Mouse (Mus musculus) limb, embryonic 13.5 days (tissue): ENCODE measurements around the gene C1qtnf5. TPM values are rescaled to one million over a fixed set of nuclear protein-coding genes. Genes with fewer than 3 reads are reported as not detected.
A peak's percentile ranks its signal among the peaks of the same experiment; 100 is the strongest.

Experiments used
- ATAC-seq: fragments of 200-750 bp; cut with Nextera tagmentation; 2 replicates; pipeline ENCODE4 v1.8.0; 2017; ENCODE audit warnings: low read depth, moderate number of reproducible peaks, moderate TSS enrichment; ENCODE audit not compliant: low FRiP score
- H3K27ac ChIP-seq: fragments of 300-500 bp; sonication (generic); 2 replicates; pipeline ENCODE4 v1.5.1; 2015; ENCODE audit warnings: inconsistent platforms, mild to moderate bottlenecking, moderate library complexity
- H3K27me3 ChIP-seq: fragments of 300-500 bp; sonication (generic); 2 replicates; pipeline ENCODE4 v1.6.1; 2015; ENCODE audit warnings: mild to moderate bottlenecking, inconsistent platforms
- H3K36me3 ChIP-seq: fragments of 300-500 bp; sonication (generic); 2 replicates; pipeline ENCODE4 v1.6.1; 2015; ENCODE audit warnings: inconsistent platforms, mild to moderate bottlenecking, moderate library complexity
- H3K4me1 ChIP-seq: fragments of 300-500 bp; sonication (generic); 2 replicates; pipeline ENCODE4 v1.6.1; 2015; ENCODE audit warnings: inconsistent platforms
- H3K4me2 ChIP-seq: fragments of 300-500 bp; sonication (generic); replicated peaks from 2 replicates; pipeline ENCODE4 v1.6.1; 2015; ENCODE audit warnings: inconsistent platforms, mild to moderate bottlenecking, moderate library complexity
- H3K4me3 ChIP-seq: fragments of 300-500 bp; sonication (generic); 2 replicates; pipeline ENCODE4 v1.5.1; 2015; ENCODE audit warnings: moderate library complexity, mild to moderate bottlenecking, inconsistent platforms
- H3K9ac ChIP-seq: fragments of 300-500 bp; sonication (generic); 2 replicates; pipeline ENCODE4 v1.6.1; 2015; ENCODE audit warnings: mild to moderate bottlenecking, inconsistent platforms
- H3K9me3 ChIP-seq: fragments of 300-500 bp; sonication (generic); 2 replicates; pipeline ENCODE4 v1.6.1; 2016; ENCODE audit warnings: inconsistent platforms
- WGBS: fragments of 180-500 bp; shearing (Covaris S2); methylation state at CpG from one replicate; pipeline ENCODE4 v1.1.7; 2015; 5-methylcytosine and 5-hydroxymethylcytosine counted together
- polyA plus RNA-seq: library from polyadenylated mRNA; unstranded; fragments of >200 nt; fragmentation: Nextera tagmentation; extraction: Ambion mirVana; gene quantifications from 2 replicates; pipeline ENCODE4 v1.2.1, GENCODE M21; 2015

The C1qtnf5 gene
- polyA plus RNA-seq, 1 experiment from 2014 or later, result 3.4 TPM

- Histone ChIP-seq H3K9me3 (no peaks in the 10 kb centered on the region), H3K27me3 (no peaks in the 10 kb centered on the region), H3K36me3 (peaks cover 14% of the 10 kb centered on the region), H3K27ac (peak within 1 kb of the TSS; percentile 70; the same call in 1 of the 2 replicates), H3K4me3 (peak within 1 kb of the TSS; percentile 77), H3K4me1 (peaks cover 33% of the 10 kb centered on the region), H3K9ac (peak within 1 kb of the TSS; percentile 84), H3K4me2 (peak within 1 kb of the TSS; percentile 70)
- WGBS, result 1% methylated on average over 44 of the region's 51 CpGs
- peak; percentile 96 for ATAC-seq
Measured at GRCm38 (mm10) chr9:44113105-44113789, 6.2 kb downstream of the C1qtnf5 start, which contains the start of the genes Gm49380 and Rnf26. Gm49380 (minus strand) TSS chr9:44113500. Rnf26 (minus strand) TSS chr9:44113517.

- H3K27me3 ChIP-seq, result no peaks in the 10 kb centered on the region
- no peak for ATAC-seq
- peaks cover 8% of the 10 kb centered on the region for H3K36me3 ChIP-seq
- H3K27ac ChIP-seq, result no peak overlapping the region
- H3K9me3 ChIP-seq, result no peaks in the 10 kb centered on the region
- H3K4me1 ChIP-seq, result peaks cover 21% of the 10 kb centered on the region
- H3K4me3 ChIP-seq, result no peak overlapping the region
- H3K9ac ChIP-seq, result no peak overlapping the region
- WGBS, result 78% methylated on average over 2 of the region's 2 CpGs
- H3K4me2 ChIP-seq, result no peak overlapping the region
Measured at GRCm38 (mm10) chr9:44114453-44114852, 7.4 kb downstream of the C1qtnf5 start.

- H3K27me3 ChIP-seq, result no peaks in the 10 kb centered on the region
- no peak overlapping the region for H3K4me2 ChIP-seq
- no peak for ATAC-seq
- no peak overlapping the region for H3K4me3 ChIP-seq
- H3K27ac ChIP-seq, result no peak overlapping the region
- H3K9me3 ChIP-seq, result no peaks in the 10 kb centered on the region
- peaks cover 9% of the 10 kb centered on the region for H3K4me1 ChIP-seq
- H3K9ac ChIP-seq, result no peak overlapping the region
- H3K36me3 ChIP-seq, result peaks cover under 1% of the 10 kb centered on the region; the same call in 1 of the 2 replicates
- 84% methylated on average over 9 of the region's 9 CpGs for WGBS
Measured at GRCm38 (mm10) chr9:44115599-44115998, 8.6 kb downstream of the C1qtnf5 start.

- no peak for ATAC-seq
- Histone ChIP-seq H3K27me3 (no peaks in the 10 kb centered on the region), H3K4me2 (no peak overlapping the region), H3K27ac (no peak overlapping the region), H3K4me3 (no peak overlapping the region), H3K9me3 (no peaks in the 10 kb centered on the region), H3K36me3 (no peaks in the 10 kb centered on the region), H3K9ac (no peak overlapping the region), H3K4me1 (peaks cover 6% of the 10 kb centered on the region)
- WGBS, result 83% methylated on average over 4 of the region's 4 CpGs
Measured at GRCm38 (mm10) chr9:44116182-44116581, 9.1 kb downstream of the C1qtnf5 start.

- 48% methylated on average over 5 of the region's 5 CpGs for WGBS
- Histone ChIP-seq H3K27me3 (no peaks in the 10 kb centered on the region), H3K4me2 (no peak overlapping the region), H3K4me1 (no peaks in the 10 kb centered on the region), H3K9me3 (no peaks in the 10 kb centered on the region), H3K9ac (no peak overlapping the region), H3K27ac (no peak overlapping the region), H3K4me3 (no peak overlapping the region), H3K36me3 (no peaks in the 10 kb centered on the region)
- no peak for ATAC-seq
Measured at GRCm38 (mm10) chr9:44119011-44119410, 12.0 kb downstream of the C1qtnf5 start.

GRCm38 (mm10) chr9:44119948-44120465, 13.0 kb downstream of the C1qtnf5 start:
- 73% methylated on average over 8 of the region's 8 CpGs for WGBS
- H3K4me3 ChIP-seq, result no peak overlapping the region
- H3K9ac ChIP-seq, result no peak overlapping the region
- H3K9me3 ChIP-seq, result no peaks in the 10 kb centered on the region
- H3K36me3 ChIP-seq, result no peaks in the 10 kb centered on the region
- H3K27me3 ChIP-seq, result no peaks in the 10 kb centered on the region
- no peak for ATAC-seq
- H3K27ac ChIP-seq, result no peak overlapping the region
- H3K4me2 ChIP-seq, result no peak overlapping the region
- no peaks in the 10 kb centered on the region for H3K4me1 ChIP-seq

- no peak overlapping the region for H3K9ac ChIP-seq
- no peaks in the 10 kb centered on the region for H3K9me3 ChIP-seq
- peaks cover 14% of the 10 kb centered on the region for H3K4me1 ChIP-seq
- WGBS, result 72% methylated on average over 6 of the region's 6 CpGs
- no peaks in the 10 kb centered on the region for H3K36me3 ChIP-seq
- no peak overlapping the region for H3K27ac ChIP-seq
- 0 out of 2 replicates have a peak, but pooled peaks cover 2% of the 10 kb centered on the region for H3K27me3 ChIP-seq
- H3K4me2 ChIP-seq, result no peak overlapping the region
- H3K4me3 ChIP-seq, result no peak overlapping the region
- no peak for ATAC-seq
Measured at GRCm38 (mm10) chr9:44124317-44124716, 17.3 kb downstream of the C1qtnf5 start.

GRCm38 (mm10) chr9:44125026-44125425, 18.0 kb downstream of the C1qtnf5 start:
- Histone ChIP-seq H3K4me2 (no peak overlapping the region), H3K9ac (no peak overlapping the region)
- no peak for ATAC-seq

GRCm38 (mm10) chr9:44125546-44126428, 18.7 kb downstream of the C1qtnf5 start:
- Histone ChIP-seq H3K4me3 (no peak overlapping the region), H3K27me3 (peaks cover 5% of the 10 kb centered on the region; the same call in 1 of the 2 replicates), H3K9ac (no peak overlapping the region; the same call in 1 of the 2 replicates), H3K4me1 (peaks cover 28% of the 10 kb centered on the region), H3K9me3 (no peaks in the 10 kb centered on the region), H3K4me2 (peak overlapping the region; percentile 44), H3K27ac (peak overlapping the region; percentile 34; the same call in 1 of the 2 replicates), H3K36me3 (no peaks in the 10 kb centered on the region)
- no peak for ATAC-seq
- 31% methylated on average over 18 of the region's 18 CpGs for WGBS

More at GRCm38 (mm10) chr9:44125026-44125425, 18.0 kb downstream of the C1qtnf5 start:
- peaks cover 20% of the 10 kb centered on the region for H3K4me1 ChIP-seq
- H3K27ac ChIP-seq, result no peak overlapping the region
- no peak overlapping the region for H3K4me3 ChIP-seq
- peaks cover 5% of the 10 kb centered on the region; the same call in 1 of the 2 replicates for H3K27me3 ChIP-seq
- H3K9me3 ChIP-seq, result no peaks in the 10 kb centered on the region
- no peaks in the 10 kb centered on the region for H3K36me3 ChIP-seq
- WGBS, result 55% methylated on average over 5 of the region's 5 CpGs

GRCm38 (mm10) chr9:44126746-44127145, 19.7 kb downstream of the C1qtnf5 start:
- Histone ChIP-seq H3K9me3 (no peaks in the 10 kb centered on the region), H3K4me1 (peaks cover 36% of the 10 kb centered on the region), H3K27ac (0 out of 2 replicates have a peak overlapping the region, but pooled peaks have one; percentile 35), H3K27me3 (peaks cover 14% of the 10 kb centered on the region), H3K4me2 (peak overlapping the region; percentile 44), H3K9ac (no peak overlapping the region), H3K4me3 (no peak overlapping the region), H3K36me3 (no peaks in the 10 kb centered on the region)
- ATAC-seq, result no peak
- WGBS, result 89% methylated on average over 3 of the region's 3 CpGs

- no peak overlapping the region for H3K4me3 ChIP-seq
- H3K4me2 ChIP-seq, result no peak overlapping the region
- no peaks in the 10 kb centered on the region for H3K9me3 ChIP-seq
- H3K27ac ChIP-seq, result no peak overlapping the region
- WGBS, result 51% methylated on average over 3 of the region's 3 CpGs
- no peak for ATAC-seq
- no peaks in the 10 kb centered on the region for H3K36me3 ChIP-seq
- H3K27me3 ChIP-seq, result peaks cover 20% of the 10 kb centered on the region
- peaks cover 36% of the 10 kb centered on the region for H3K4me1 ChIP-seq
- no peak overlapping the region for H3K9ac ChIP-seq
Measured at GRCm38 (mm10) chr9:44127351-44127801, 20.3 kb downstream of the C1qtnf5 start.

GRCm38 (mm10) chr9:44129633-44130032, 22.6 kb downstream of the C1qtnf5 start:
- H3K27ac ChIP-seq, result peak overlapping the region; percentile 72; the same call in 1 of the 2 replicates

More at GRCm38 (mm10) chr9:44129633-44130032, 22.6 kb downstream of the C1qtnf5 start:
- no peak for ATAC-seq
- H3K4me1 ChIP-seq, result peaks cover 50% of the 10 kb centered on the region
- H3K9ac ChIP-seq, result peak overlapping the region; percentile 71
- peak overlapping the region; percentile 82 for H3K4me2 ChIP-seq
- no peaks in the 10 kb centered on the region for H3K9me3 ChIP-seq
- no peaks in the 10 kb centered on the region for H3K36me3 ChIP-seq
- WGBS, result 10% methylated on average over 9 of the region's 9 CpGs
- peak overlapping the region; percentile 42 for H3K4me3 ChIP-seq
- peaks cover 37% of the 10 kb centered on the region for H3K27me3 ChIP-seq
